Mouse (Mus musculus) mature B cell (primary cell): ENCODE data around the gene Esp3.
"Not testable (repeated sequence)": the region's sequence is repeated elsewhere in the genome, so short reads cannot be mapped to it uniquely, and the experiment has no call there.

Experiments
- in situ Hi-C: fragments of 300-500 bp; cut with MboI; formaldehyde crosslinking; loops from 2 replicates; pipeline ENCODE4 v1.14.3; 2019

Gene Esp3

DNA sequence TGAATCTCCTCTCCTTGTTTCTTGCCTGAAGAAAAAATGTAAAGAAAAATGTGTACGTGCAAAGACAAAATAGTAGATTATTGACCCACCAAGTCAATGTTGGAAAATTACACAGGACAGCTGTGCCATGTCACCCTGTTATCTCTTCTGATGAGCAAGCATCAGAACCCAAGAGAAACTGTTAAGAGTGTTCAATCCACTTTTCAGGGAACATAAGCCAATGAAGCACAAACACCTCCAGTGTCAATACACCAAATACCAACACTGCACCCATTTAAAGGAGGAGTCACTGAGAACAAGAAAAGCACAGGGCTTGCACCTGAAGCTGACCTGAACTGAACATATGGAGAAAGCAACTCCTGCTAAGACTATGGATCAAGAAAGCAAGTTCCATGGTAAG, at the start of gene Esp3:
Gene Esp3, plus strand, starts transcription at position 301 of the 400 bp plus-strand sequence.
- in situ Hi-C loops: not testable (repeated sequence)

DNA sequence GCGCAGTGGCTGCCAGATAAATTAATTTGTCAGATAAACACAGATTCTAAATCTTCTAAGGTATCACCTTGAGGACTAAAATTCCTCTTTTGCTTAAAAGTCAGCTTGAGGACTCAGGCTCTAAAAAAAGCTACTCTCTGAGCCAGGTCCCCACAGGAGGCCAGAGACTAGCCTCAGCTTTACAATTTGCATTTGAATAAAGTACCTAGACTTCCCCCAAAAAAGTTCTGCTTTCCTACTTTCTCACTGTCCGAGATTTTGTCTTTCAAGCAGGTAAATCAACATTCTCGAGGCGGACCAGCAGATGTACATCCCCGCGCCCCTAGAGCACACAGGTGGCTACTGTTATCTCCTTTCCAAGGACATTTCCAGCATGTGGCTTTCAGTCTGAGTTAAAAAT, 48.0 kb upstream of the Esp3 start:
- in situ Hi-C loops: not testable (repeated sequence)

DNA sequence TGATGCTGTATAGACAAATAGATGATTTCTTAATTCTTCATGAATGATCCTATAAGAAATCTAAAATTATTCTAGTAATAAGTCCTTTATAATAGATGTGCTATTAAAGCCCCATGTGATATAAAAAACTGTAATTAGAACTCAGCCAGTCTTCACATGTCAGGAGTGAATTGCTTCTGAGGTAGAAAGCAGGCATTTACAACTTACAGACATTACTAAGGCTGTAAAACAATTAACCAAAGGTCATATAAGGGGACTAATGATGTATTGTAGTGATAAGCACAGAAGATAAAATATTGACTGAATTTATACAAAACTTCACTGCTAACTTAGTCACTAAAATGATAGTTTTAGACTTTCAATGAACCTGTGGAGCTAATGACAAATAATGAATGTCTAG, 40.6 kb upstream of the Esp3 start:
- in situ Hi-C loops: no loop called here

DNA sequence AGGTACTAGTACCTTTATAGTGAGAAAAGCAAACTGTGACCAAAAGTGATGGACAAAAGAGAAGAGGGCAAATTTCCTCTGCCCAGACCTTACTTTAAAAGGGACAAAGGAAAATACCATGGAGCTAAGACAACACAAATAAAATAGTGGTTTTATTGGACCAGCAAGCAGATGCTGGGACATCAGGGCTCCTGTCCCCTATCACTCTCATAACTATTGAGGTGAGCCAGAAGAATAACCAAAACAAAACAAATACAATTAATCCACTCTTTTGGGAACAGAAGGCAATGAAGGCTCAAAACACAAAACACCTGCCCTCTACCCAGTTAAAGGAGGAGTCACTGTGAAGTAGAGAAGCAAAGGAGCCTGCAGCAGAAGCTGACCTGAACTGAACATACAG, 33.6 kb upstream of the Esp3 start, which contains the start of gene Esp4:
Gene Esp4, plus strand, starts transcription at position 301 of the 400 bp plus-strand sequence.
- in situ Hi-C loops: no loop called here

DNA sequence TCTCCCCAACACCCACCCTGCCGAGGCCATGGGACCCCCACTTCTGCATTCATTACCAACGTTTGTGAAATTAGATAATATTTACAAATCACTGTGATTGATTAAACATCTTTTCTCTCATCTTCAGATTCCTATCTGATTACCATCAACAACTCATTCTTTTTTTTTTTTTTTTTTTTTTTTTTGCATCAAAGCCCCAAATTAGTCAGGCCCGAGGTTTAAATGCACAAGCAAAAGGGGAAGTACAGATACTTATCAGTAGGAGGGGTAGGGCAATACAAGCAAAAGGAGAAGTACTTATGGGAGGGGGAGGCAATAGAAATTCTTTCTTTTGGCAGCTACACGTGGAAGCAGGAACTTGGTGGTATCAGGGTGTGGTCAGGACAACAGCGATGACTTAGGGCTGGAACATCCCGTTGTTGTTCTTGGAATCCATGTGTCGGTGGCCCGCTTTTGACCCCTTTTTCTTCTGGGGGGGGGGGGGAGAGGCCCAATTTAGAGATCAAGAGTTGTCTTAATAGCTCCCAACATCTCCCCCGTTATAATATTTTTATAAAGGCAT, 30.3 kb downstream of the Esp3 start:
- in situ Hi-C loops: not testable (repeated sequence)

DNA sequence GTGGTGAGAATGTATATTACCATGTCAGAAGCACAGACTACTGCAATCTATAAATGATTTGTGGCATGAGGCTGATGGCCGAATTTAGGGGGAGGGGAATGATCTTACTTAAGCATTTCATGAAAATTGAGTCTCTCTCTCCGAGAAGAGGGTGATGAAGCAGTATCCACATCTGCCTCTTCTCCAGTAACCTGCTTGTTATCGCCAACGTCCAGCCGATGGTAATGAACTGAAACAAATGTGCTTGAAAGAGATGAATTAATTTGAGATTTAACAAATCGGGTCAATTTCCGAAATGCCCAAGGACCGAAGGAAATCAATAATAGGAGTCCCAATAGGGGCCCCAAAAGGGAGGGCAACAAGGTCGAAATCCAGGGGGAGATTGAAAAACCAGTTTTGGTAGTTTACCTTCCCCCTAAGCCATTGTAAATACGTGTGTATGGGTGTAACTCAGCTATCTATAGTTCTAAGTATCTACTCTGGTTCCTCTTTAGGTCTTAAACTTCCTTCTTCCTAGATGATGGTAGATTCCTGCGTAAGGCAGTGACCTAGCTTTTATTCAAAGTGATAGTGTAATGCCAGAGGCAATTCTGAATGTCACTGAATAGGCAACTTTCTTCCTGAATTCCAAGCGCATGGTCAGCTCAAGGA, 31.4 kb downstream of the Esp3 start:
- in situ Hi-C loops: not testable (repeated sequence)
